ENCODE assay signal across 15 mouse cellular contexts in the genomic region with DNA sequence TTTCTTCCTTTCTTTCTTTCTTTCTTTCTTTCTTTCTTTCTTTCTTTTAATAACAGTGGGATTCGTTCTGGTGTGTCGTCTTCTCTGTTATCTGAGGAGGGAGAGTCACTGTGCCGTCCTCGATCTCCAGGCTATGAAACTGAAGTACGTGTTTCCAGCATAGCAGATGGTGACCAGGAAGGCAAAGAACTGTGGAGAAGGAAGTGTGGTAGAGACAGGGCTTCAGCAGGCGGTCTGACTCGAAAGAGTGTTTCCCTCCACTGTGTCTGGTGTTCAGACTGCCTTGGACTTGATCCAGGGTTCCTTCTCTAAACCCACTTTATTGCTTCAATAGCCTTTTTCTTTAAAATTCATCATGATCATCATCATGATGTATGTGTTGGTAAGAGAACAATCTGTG.
"Had no signal": no experiment of that assay in that cellular context is flagged by ENCODE, and none has a peak within 500 bp of the region (broad histone marks: within the 10 kb centered on the region; RNA-seq: fewer than 3 reads in every experiment).

No protein-coding gene starts in this region.

- DNase-seq: kidney, adult 18-20 months; kidney, postnatal 10 days; kidney, postnatal 36 days; liver, embryonic 13.5 days; lung, adult 2 months; lung, postnatal 14 days; lung, postnatal 4 days; right cerebral cortex, adult 18-20 months; thymus, adult 18-20 months; thymus, postnatal 4 days had no signal

- H3K27me3 ChIP-seq: kidney, embryonic 15.5 days; liver, embryonic 13.5 days; midbrain, embryonic 12.5 days; midbrain, embryonic 15.5 days; neural tube, embryonic 12.5 days; neural tube, embryonic 15.5 days had no signal

- H3K4me3 ChIP-seq: kidney, embryonic 15.5 days; liver, embryonic 13.5 days; midbrain, embryonic 12.5 days; midbrain, embryonic 15.5 days; neural tube, embryonic 12.5 days; neural tube, embryonic 15.5 days had no signal

- H3K27ac ChIP-seq: kidney, embryonic 15.5 days; liver, embryonic 13.5 days; midbrain, embryonic 12.5 days; midbrain, embryonic 15.5 days; neural tube, embryonic 12.5 days; neural tube, embryonic 15.5 days had no signal

- H3K36me3 ChIP-seq: kidney, embryonic 15.5 days; liver, embryonic 13.5 days; midbrain, embryonic 12.5 days; midbrain, embryonic 15.5 days; neural tube, embryonic 12.5 days; neural tube, embryonic 15.5 days had no signal

- ATAC-seq: midbrain, embryonic 15.5 days had no signal
